Mouse (Mus musculus): Measurements from ENCODE around the gene Tmem72. TPM values are rescaled to one million over a fixed set of nuclear protein-coding genes. Genes with fewer than 3 reads are reported as not detected.

Tmem72 gene
- polyA plus RNA-seq, 1 experiment from 2014 or later = 23.5 TPM

DNA sequence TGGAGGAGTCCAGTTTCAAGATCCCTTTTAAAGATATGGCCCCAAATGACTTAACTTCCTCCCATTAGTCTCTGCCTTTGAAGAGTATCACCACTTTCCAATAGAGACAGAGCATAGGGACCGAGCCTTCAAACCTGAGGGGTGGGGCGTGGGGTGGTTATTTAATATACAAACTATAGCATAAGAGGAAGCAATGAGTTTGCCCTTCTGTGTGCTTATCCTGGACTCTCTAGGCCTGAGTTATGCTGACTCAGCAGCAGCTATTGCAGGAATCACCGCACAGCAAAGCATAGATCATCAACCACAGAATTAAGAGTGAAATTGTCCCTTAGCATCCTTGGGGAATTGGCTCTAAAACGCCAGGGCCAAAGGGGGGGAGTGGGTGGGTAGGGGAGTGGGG, 16.9 kb upstream of the Tmem72 start:
- no peak for DNase-seq (ENCODE audit: low spot score)
- H3K36me3 ChIP-seq (ENCODE audit: insufficient read depth, low read length) = no peaks in the 10 kb centered on the region
- 65% methylated on average over 4 of the region's 4 CpGs for WGBS
- no peak for ATAC-seq (replicated peaks; ENCODE audit: low FRiP score, low read depth)
- no peaks in the 10 kb centered on the region for H3K27me3 ChIP-seq (ENCODE audit: insufficient read depth, low read length)
- H3K9me3 ChIP-seq (replicated peaks; ENCODE audit: low read length) = no peaks in the 10 kb centered on the region
- H3K9ac ChIP-seq (ENCODE audit: low read depth, low read length) = no peak overlapping the region
- 0 out of 2 replicates have a peak, but pooled peaks cover 3% of the 10 kb centered on the region for H3K4me1 ChIP-seq (replicated peaks; ENCODE audit: insufficient read depth, low read length)
- no peak overlapping the region for H3K27ac ChIP-seq
- no peak for TF ChIP-seq CTCF (IDR thresholded peaks at IDR 0.05; ENCODE audit: low read depth)
- no peak overlapping the region for H3K4me3 ChIP-seq (replicated peaks; ENCODE audit: low read depth, low read length)
- H3K4me2 ChIP-seq (ENCODE audit: low read length) = no peak overlapping the region

DNA sequence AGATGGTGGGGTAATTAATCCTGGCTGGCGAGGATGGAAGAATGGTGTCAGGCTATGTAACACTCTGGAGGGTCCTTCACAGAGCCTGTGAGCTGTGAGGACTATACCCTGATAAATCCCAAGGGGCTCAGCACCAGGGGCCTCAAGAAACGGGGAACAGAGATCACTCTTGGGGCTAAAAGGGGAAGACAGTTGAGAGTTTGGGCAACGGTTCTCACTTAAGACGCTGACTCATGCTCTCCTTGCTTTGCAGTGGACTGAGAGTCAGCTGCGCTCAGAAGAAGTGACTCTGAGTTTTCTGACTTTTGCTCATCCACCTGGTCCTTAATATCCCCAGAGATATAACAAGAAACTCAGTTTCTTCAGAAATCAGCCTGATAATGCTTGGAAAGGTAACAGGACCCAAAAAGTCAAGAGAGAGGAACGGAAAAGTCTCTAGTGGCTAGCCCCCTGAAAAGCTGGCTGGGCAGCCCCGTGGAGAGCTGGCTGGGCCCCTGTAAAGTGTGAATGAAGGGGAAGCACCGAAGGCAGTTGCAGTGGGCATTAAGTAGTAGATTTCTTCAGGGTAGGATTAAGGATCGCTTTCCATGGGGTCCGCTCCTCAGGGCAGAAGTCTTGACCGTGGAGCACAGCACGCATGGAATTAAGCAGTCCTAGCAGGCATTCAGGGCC, 7.9 kb upstream of the Tmem72 start:
- WGBS = 82% methylated on average over 12 of the region's 12 CpGs

DNA sequence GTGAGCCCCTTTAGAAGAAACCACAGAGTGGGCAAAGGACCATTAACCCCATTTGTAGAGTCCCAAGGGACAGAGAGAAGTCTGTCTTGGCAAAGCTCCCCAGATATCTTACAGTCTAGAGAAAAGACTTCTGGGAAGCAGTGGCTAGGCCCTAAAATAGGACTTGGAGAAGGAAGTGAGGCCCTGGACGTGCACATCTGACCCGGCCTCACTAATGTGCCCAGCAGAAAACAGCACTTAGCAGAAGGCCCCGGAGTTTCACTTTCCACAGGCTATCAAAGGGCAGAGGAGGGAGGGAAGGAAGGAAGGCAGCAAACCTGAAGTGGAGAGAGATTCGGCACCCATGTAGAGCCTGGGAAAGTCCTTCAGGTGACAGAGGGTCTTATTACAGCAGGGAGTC, 2.2 kb upstream of the Tmem72 start:
- DNase-seq (ENCODE audit: low spot score) = peak; percentile 5
- no peak for TF ChIP-seq CTCF (IDR thresholded peaks at IDR 0.05; ENCODE audit: low read depth)
- Histone ChIP-seq H3K9ac (ENCODE audit: low read depth, low read length) (no peak overlapping the region), H3K9me3 (replicated peaks; ENCODE audit: low read length) (no peaks in the 10 kb centered on the region), H3K27ac (no peak overlapping the region), H3K27me3 (ENCODE audit: insufficient read depth, low read length) (no peaks in the 10 kb centered on the region), H3K4me3 (replicated peaks; ENCODE audit: low read depth, low read length) (no peak overlapping the region), H3K4me2 (ENCODE audit: low read length) (no peak overlapping the region), H3K36me3 (ENCODE audit: insufficient read depth, low read length) (no peaks in the 10 kb centered on the region), H3K4me1 (replicated peaks; ENCODE audit: insufficient read depth, low read length) (0 out of 2 replicates have a peak, but pooled peaks cover 4% of the 10 kb centered on the region)
- no peak for ATAC-seq (replicated peaks; ENCODE audit: low FRiP score, low read depth)
- WGBS = 45% methylated on average over 4 of the region's 4 CpGs

More for the DNA sequence above, 7.9 kb upstream of the Tmem72 start:
- no peaks in the 10 kb centered on the region for H3K9me3 ChIP-seq (replicated peaks; ENCODE audit: low read length)
- H3K36me3 ChIP-seq (ENCODE audit: insufficient read depth, low read length) = no peaks in the 10 kb centered on the region
- no peak for TF ChIP-seq CTCF (IDR thresholded peaks at IDR 0.05; ENCODE audit: low read depth)
- no peak overlapping the region for H3K4me2 ChIP-seq (ENCODE audit: low read length)
- H3K4me1 ChIP-seq (replicated peaks; ENCODE audit: insufficient read depth, low read length) = no peaks in the 10 kb centered on the region
- no peaks in the 10 kb centered on the region for H3K27me3 ChIP-seq (ENCODE audit: insufficient read depth, low read length)
- ATAC-seq (replicated peaks; ENCODE audit: low FRiP score, low read depth) (no peak), DNase-seq (ENCODE audit: low spot score) (no peak)
- no peak overlapping the region for H3K9ac ChIP-seq (ENCODE audit: low read depth, low read length)
- no peak overlapping the region for H3K4me3 ChIP-seq (replicated peaks; ENCODE audit: low read depth, low read length)
- H3K27ac ChIP-seq = no peak overlapping the region

DNA sequence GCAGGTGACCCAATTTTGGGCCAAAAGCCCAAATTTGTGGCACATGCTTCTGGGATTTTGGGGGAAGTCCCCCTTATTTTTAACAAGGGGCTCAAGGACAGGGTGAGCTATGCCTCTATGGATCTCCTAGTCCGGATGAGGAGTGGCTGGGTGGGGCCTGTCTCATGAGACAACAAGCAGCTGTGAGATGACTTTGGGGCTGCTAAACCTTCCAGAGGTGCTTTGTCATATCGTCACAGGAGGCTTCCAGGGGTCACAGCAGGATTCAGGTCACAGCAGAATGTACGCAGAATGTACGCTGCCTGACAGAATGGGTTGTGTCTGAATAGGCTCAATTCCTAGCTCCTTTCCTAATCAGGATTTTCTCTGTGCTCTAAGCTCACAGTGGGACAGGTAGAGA, 1.6 kb upstream of the Tmem72 start:
- no peak for TF ChIP-seq CTCF (IDR thresholded peaks at IDR 0.05; ENCODE audit: low read depth)
- ATAC-seq (replicated peaks; ENCODE audit: low FRiP score, low read depth) (no peak), DNase-seq (ENCODE audit: low spot score) (no peak)
- Histone ChIP-seq H3K27me3 (ENCODE audit: insufficient read depth, low read length) (no peaks in the 10 kb centered on the region), H3K27ac (no peak overlapping the region), H3K4me1 (replicated peaks; ENCODE audit: insufficient read depth, low read length) (0 out of 2 replicates have a peak, but pooled peaks cover 4% of the 10 kb centered on the region), H3K36me3 (ENCODE audit: insufficient read depth, low read length) (no peaks in the 10 kb centered on the region), H3K9ac (ENCODE audit: low read depth, low read length) (no peak overlapping the region), H3K9me3 (replicated peaks; ENCODE audit: low read length) (no peaks in the 10 kb centered on the region), H3K4me3 (replicated peaks; ENCODE audit: low read depth, low read length) (no peak overlapping the region), H3K4me2 (ENCODE audit: low read length) (no peak overlapping the region)
- 77% methylated on average over 4 of the region's 4 CpGs for WGBS

DNA sequence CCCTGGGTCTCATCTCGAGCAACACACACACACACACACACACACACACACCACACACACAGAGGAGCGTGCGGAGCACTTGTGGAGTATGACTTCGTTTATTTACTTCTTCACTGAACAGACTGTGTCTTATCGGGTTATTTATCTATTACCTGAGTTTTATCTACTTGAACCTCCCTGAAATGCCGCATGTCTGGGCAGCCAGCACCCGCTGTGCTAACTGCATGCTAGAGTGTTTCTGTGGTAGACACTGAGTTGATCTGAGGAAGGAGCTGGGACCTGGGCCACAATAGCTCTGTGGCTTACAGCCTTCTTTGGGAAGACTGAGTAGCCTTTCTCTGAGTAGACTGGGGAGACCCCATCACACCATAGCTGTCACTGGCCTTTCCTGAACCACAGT, 1.1 kb upstream of the Tmem72 start:
- Histone ChIP-seq H3K9me3 (replicated peaks; ENCODE audit: low read length) (no peaks in the 10 kb centered on the region), H3K27me3 (ENCODE audit: insufficient read depth, low read length) (no peaks in the 10 kb centered on the region), H3K4me1 (replicated peaks; ENCODE audit: insufficient read depth, low read length) (0 out of 2 replicates have a peak, but pooled peaks cover 4% of the 10 kb centered on the region), H3K36me3 (ENCODE audit: insufficient read depth, low read length) (no peaks in the 10 kb centered on the region), H3K4me3 (replicated peaks; ENCODE audit: low read depth, low read length) (no peak overlapping the region), H3K4me2 (ENCODE audit: low read length) (no peak overlapping the region), H3K27ac (no peak overlapping the region), H3K9ac (ENCODE audit: low read depth, low read length) (no peak overlapping the region)
- DNase-seq (ENCODE audit: low spot score) = no peak
- no peak for ATAC-seq (replicated peaks; ENCODE audit: low FRiP score, low read depth)
- TF ChIP-seq CTCF (IDR thresholded peaks at IDR 0.05; ENCODE audit: low read depth) = no peak
- 79% methylated on average over 7 of the region's 7 CpGs for WGBS

DNA sequence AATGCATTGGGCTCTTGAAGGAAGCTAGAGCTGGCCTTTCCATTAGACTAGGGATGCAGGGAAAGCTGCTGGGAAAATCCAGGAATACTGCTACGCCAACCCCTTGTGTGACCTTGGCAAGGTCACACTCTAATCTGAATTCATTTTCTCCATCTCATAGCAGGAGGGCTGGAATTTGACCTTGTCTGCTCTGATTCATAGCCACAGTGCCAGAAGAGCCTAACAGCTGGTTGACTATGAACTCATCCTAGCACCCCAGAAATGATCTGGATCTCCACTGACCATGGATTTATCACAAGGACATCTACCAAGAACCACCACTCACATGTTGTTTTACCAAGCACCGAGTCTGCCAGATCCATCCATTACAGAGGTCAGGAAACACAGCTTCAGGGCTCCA, 1.5 kb downstream of the Tmem72 start:
- H3K36me3 ChIP-seq (ENCODE audit: insufficient read depth, low read length) = no peaks in the 10 kb centered on the region
- H3K27me3 ChIP-seq (ENCODE audit: insufficient read depth, low read length) = no peaks in the 10 kb centered on the region
- 59% methylated on average over 2 of the region's 2 CpGs for WGBS
- no peak for ATAC-seq (replicated peaks; ENCODE audit: low FRiP score, low read depth)
- peak overlapping the region; percentile 76 for H3K27ac ChIP-seq
- DNase-seq (ENCODE audit: low spot score) = no peak
- H3K9me3 ChIP-seq (replicated peaks; ENCODE audit: low read length) = no peaks in the 10 kb centered on the region
- H3K9ac ChIP-seq (ENCODE audit: low read depth, low read length) = no peak overlapping the region
- no peak for TF ChIP-seq CTCF (IDR thresholded peaks at IDR 0.05; ENCODE audit: low read depth)
- no peak overlapping the region for H3K4me3 ChIP-seq (replicated peaks; ENCODE audit: low read depth, low read length)
- 0 out of 2 replicates have a peak, but pooled peaks cover 4% of the 10 kb centered on the region for H3K4me1 ChIP-seq (replicated peaks; ENCODE audit: insufficient read depth, low read length)
- peak overlapping the region; percentile 37; the same call in 1 of the 2 replicates for H3K4me2 ChIP-seq (ENCODE audit: low read length)
